Mouse (Mus musculus): ENCODE results near the gene Gadl1.
"Not testable (repeated sequence)": the region's sequence is repeated elsewhere in the genome, so short reads cannot be mapped to it uniquely, and the experiment has no call there.

Gadl1 gene

DNA sequence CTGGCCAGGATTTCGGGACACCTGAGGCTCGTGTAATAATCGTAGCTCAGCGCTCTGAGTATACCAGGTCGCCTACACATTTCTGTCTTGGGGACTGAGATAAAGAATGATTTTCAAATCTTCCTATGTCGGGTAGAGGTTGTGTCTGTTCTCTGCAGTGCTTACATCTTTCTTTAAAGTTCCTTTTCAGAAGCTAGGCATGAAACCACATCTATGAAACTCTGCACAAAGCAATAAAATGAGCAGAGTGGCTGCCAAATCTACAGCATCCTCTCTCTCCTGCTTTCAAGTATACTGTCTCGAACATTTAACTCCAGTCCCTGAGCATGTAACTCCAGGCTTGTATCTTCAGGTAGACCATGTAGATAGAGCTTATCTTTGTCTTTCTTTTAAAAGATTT lies 109.3 kb downstream of the Gadl1 start:
- in situ Hi-C loops (cut with MboI, MseI) = no loop called here

DNA sequence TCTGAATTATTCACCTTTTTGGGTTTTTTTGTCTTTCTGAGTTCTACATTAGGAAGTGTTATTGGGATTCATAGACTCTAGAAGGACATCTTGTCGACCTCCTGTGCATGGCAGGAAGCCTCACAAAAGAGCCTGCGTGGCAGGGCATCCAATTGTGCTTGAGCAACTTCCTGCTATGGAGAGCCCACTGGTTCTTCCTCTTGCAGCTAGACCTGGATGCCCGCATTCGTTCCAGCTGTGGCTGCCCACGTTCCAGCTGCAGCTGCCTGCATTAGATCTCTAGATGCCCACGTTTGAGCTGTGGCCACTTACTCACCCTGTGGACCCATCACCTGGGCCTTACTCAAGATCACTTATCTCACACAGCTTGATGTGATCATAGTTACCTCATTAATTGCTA lies 116.1 kb downstream of the Gadl1 start:
- in situ Hi-C loops (cut with MboI, MseI) = no loop called here

DNA sequence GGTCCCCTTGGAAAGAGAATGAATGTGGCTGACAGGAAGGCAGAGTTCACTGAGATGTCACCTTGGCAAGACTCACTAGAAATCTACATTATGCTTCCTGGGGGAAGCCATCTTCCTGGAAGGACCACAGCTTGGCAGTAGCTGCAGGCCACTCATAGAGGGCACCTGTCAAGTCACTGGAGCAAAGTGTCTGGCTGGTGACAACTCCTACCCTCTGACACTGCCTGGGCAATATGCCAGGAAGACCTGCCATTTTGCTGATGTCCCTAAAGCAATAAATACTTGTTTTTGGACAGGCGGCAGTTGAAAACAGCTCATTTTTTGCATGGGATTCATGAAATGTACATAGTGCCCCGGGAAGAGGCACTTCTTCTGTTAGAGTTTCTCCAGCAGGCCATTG lies 119.8 kb downstream of the Gadl1 start:
- in situ Hi-C loops (cut with MboI, MseI) = no loop called here

DNA sequence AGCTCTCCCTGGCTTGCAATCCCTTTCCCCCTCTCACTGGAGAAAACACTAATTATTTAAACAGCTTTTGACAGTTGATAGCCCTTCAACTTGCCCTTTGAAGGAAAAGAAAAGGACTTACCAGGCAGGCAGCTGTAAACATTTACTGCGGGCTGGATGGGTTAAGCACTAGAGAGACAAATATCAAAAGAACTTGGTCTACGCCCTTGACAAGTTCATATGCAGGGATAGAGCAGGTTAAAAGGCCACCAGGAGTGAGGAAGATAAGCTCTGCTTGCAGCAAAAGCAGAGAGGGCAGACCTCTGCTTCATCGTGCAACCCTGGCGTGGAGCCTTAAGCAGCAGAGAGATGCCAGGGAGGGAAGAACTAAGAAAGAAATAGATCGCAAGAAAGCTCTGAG lies 123.5 kb downstream of the Gadl1 start:
- in situ Hi-C loops (cut with MboI, MseI) = loop anchor here (5.0 kb wide), 1 partner anchor 320 kb away; no protein-coding TSS in a partner anchor

DNA sequence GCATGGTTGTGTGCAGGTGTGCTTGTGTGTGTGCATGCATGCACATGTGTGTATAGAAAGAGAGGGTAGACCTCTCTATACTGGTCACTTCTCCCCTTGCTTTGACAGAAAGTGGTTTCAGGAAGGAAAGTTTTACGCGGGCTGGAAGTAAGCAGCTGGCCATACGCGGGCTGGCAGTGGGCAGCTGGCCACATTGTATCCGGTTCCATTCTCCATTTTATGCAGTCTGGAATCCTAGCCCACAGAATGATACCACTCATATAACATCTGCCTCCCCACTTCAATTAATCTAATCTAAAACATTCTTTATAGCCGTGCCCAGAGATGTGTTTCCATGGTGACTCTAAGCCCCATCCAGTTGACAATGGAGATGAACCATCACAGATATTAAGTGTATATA lies 129.0 kb downstream of the Gadl1 start:
- in situ Hi-C loops (cut with MboI, MseI) = no loop called here

DNA sequence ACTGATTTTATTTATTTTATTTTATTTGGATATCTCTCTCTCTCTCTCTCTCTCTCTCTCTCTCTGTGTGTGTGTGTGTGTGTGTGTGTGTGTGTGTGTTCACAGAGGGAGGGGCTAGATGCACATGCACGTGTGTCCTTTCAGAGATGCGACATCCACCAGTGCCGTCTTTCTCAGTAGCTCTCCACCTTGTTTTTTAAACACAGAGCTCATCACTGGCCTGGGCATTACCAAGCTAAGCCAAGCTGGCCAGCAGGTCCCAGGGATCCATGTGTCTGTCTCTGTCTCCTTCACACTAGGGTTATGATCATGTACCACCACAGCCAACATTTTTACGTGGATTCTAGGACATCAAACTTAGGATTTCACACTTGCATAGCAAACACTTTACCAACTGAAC lies 130.7 kb downstream of the Gadl1 start:
- in situ Hi-C loops (cut with MboI, MseI) = no loop called here

DNA sequence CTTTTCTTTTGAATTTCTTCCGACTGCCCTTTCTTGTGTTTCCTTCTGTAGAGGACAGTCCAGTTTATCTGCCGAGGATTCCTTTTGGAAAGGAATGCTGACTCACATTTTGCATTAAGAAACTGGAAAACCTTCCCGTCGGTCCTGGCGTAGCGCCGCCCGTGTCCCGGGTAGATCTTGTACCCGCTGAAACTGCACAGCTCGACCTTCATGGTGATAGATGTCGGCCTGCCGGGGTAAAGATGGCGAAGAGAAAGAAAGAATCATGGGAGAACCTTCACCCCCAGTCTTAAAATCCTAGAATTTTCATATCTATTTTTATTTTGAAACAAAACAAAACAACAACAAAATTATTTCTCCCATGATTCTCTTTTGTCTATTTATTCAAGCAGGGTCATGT lies 131.6 kb downstream of the Gadl1 start:
- in situ Hi-C loops (cut with MboI, MseI) = not testable (repeated sequence)

DNA sequence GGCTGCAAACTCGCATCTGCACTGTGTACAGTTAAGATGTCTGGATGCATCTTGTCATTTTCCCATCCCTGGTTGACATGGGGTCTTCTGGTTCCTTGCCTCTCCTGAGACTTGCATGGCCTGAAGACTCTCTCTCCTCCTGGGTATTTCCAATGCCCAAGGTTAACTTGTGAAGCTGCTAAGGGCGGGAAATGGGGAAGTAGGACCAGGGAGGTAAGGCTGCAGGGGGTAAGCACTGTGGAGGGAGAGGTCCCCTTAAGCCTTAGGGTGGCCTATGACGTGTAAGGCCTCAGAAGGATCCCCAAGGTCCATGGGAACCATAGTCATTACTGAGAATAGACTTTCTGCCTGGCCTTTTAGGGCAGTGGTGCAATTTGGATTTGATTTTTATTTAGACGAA lies 132.1 kb downstream of the Gadl1 start:
- in situ Hi-C loops (cut with MboI, MseI) = no loop called here

DNA sequence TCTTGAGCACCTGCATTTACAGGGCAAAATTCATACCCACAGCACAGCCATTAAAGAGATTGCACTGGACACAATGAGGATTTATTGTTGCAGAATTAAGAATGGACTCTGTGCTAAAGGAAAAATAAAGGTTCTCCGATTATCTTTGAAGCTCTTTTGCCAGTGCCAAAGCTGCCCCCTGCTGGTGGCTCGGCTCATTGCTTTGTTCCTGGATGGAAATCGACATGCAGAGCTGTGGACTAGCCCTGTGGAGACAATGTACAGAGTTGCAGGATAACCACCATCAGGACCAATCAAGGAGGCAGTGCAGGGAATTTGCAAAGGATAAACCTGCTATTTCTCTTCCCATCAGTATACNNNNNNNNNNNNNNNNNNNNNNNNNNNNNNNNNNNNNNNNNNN lies 132.5 kb downstream of the Gadl1 start:
- in situ Hi-C loops (cut with MboI, MseI) = no loop called here

DNA sequence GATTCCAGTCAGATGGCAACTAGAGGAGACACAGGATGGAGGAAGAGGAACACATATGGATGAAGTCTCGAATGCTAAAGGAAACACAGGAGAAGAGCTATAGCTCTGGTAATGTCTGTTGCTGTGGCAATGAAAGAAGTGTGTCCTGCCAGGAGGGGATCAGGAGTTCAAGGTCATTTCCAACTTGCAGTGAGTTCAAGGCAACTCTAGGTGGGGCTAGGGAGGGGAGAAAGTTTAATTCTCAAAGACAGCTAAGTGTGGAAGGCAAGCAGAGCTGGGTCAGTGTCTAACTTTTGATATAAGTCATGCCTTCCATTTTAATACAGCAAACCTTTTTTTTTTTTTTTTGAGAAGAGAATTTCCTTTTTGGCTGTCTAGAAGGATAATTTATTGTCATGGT lies 140.7 kb downstream of the Gadl1 start:
- in situ Hi-C loops (cut with MboI, MseI) = loop anchor here (5.0 to 25.0 kb wide), 2 partner anchors 183 to 487 kb away; no protein-coding TSS in a partner anchor

DNA sequence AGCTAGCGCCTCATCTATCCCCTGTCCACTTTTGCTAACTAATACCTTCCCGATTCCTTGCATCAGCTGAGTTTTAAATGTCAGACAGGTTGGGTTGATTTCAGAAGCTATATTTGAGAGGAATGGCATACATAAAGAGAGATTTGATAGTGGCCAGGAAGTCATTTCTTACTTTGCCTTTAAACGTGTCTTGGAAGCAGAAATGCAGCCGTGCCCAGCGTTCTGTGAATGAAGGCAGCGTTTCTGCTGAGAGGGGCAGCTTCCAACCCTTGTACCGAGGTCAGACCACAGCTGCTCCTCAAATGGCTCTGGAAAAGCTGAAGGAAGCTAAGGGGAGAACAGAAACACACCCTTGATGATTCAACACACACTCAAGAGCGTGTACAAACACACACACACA lies 144.7 kb downstream of the Gadl1 start:
- in situ Hi-C loops (cut with MboI, MseI) = loop anchor here (25.0 kb wide), 1 partner anchor 483 kb away; no protein-coding TSS in a partner anchor

DNA sequence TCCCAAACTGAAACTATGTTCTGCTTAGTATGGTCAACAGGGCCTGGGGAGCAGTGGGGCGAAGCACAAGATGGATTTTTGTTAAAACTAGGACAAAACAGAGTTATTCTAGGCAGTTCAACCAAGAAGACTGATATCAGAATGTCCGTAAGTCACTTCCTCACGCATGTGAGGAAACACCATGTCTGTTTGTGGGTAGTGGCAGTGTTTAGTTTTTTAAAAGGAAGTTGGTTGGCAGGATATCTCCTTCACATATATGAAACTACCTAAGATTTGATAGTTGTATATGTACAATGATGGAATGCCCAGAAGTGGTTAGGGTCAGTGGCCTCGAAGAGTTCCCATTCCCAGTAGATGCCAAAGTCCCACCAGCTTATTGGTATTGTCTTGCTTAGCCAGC lies 149.2 kb downstream of the Gadl1 start:
- in situ Hi-C loops (cut with MboI, MseI) = loop anchor here (25.0 kb wide), 1 partner anchor 479 kb away; no protein-coding TSS in a partner anchor

DNA sequence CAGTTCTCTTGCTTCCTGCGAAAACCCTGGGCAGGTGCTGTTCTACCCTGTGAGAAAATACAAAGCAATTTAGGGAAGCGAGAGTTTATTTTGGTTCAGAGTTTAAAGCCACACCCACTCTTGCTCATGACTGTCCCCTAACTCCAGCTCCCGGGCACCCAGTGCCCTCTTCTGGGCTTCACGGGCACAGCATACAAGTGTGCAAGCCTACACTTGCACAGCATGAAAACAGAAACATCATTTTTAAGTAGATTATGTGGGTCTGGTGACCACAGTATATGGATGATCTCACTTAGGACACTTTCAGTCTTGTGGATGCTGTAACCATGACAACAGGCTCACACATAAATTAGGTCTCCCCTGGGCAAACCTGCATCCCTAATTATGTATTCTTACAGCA lies 149.9 kb downstream of the Gadl1 start:
- in situ Hi-C loops (cut with MboI, MseI) = loop anchor here (25.0 kb wide), 1 partner anchor 478 kb away; no protein-coding TSS in a partner anchor

DNA sequence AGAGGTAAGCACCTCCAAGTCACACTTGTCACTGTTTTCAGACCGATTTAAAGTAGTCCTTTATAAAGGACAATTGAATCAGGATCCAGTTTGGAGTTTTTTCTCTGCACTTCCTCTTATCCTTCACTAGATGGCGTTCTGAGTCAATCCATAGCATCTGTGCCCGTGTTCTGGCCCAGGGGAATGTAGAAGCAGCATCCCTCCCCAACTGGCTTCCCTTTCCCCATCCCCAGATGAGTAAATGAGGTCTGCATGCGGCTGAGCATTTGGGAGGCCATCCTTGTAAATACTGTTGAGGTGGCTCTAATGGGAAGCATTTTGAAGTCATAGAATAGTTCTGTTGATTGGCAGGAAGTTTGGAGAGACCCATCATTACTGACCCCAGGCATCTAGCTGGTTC lies 151.4 kb downstream of the Gadl1 start:
- in situ Hi-C loops (cut with MboI, MseI) = loop anchor here (25.0 kb wide), 1 partner anchor 477 kb away; no protein-coding TSS in a partner anchor

DNA sequence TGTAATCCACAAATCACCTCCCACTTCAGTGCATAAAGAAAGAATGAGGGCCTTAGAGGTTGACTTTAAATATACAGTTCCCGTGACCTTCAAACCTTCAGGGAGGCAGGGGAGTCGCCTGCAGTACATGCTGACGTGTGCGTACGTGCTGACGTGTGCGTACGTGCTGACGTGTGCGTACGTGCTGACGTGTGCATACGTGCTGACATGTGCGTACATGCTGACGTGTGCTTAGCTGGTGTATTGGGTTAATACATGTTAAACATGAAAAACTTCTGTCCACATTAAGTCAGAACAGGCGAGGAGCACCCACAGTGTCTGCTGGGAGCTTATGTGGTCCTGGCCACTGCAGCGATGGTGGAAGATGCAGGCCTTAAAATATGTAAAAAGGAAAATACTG lies 155.5 kb downstream of the Gadl1 start:
- in situ Hi-C loops (cut with MboI, MseI) = loop anchor here (25.0 kb wide), 1 partner anchor 473 kb away; no protein-coding TSS in a partner anchor

DNA sequence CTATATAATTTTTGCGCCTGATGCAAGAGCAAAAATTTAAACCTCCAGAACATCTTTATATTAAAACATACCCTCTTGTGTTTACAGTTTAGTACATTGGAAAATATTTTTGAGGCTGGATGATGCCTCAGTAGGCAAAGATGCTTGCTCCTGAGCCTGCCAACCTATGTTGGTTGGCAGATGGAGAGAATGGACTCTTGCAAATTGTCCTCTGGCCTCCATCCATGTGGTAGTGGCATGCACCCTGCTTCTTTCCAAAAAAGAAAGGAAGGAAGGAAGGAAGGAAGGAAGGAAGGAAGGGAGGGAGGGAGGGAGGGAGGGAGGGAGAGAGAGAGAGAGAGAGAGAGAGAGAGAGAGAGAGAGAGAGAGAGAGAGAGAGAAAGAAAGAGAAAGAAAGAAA lies 162.3 kb downstream of the Gadl1 start:
- in situ Hi-C loops (cut with MboI, MseI) = loop anchor here (25.0 kb wide), 1 partner anchor 466 kb away; no protein-coding TSS in a partner anchor

DNA sequence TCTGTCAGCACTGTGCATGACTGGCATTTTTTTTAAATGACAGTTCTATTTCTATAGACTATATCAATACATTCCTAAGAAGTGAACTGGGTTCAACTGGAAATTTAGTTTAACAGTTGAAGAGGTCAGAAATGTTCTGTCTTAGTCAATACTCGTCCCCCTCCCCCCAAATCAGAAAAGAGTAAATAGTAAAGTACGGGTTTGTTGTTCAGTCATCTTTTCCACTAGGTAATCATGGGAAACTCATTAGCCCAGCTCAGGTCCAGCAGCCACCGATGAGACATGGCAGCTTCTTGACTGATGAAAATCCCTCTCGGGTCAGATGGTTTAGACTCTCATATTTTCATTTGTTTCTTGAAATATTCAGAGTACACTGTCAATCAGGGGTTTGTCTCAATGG lies 166.9 kb downstream of the Gadl1 start:
- in situ Hi-C loops (cut with MboI, MseI) = no loop called here

DNA sequence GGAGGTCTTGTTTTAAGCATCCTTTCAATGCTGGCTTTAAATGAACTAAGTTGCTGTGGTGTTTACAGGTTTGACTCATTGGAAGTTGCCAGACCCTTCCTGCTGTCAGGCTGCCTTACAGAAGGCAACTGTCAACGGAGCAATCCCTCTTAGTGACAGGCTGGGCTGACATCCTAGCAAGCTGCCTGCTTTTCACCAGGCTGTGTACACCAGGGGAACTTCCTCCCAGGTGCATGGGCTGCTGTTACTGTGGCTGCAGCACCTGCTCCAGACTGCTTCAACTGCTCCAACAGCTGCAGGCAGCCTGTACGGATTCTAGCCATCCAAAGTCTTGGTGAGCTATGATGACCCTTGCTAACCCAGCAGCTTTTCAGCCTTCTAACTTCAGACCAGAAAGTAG lies 167.7 kb downstream of the Gadl1 start:
- in situ Hi-C loops (cut with MboI, MseI) = no loop called here

DNA sequence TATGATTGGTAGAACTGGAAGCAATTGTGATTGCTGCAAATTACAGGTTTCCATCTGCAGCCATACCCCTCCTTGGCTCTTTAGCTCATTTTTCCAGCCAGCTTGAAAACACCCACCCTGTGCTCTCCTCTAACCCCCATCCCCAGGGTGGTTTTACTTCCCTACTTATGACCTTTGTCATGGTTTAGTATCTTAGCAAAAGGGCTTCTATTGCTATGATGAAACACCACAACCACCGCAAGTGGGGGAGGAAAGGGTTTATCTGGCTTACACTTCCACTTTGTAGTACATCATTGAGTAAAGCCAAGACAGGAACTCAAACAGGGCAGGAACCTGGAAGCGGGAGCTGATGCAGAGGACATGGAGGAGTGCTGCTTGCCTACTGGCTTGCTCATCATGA lies 168.2 kb downstream of the Gadl1 start:
- in situ Hi-C loops (cut with MboI, MseI) = no loop called here

DNA sequence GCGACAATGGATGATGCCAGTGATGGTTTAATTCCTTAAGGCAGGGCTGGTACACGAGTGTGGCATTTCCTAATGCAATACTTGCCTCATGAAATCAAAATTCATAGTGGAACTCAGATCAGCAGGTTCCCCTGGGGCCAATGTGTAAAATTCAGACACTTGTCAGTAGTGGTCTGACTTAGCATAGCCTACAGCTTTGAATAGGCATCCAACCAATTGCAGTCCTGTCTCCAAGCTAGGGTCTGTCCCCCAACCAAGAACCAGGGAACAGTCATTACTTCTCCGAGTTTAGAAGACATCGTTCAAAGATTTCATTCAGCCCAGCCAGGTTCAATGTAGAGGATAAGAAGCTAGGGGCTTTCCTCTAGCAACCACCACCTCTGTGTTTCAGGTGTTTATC lies 172.5 kb downstream of the Gadl1 start:
- in situ Hi-C loops (cut with MboI, MseI) = no loop called here

DNA sequence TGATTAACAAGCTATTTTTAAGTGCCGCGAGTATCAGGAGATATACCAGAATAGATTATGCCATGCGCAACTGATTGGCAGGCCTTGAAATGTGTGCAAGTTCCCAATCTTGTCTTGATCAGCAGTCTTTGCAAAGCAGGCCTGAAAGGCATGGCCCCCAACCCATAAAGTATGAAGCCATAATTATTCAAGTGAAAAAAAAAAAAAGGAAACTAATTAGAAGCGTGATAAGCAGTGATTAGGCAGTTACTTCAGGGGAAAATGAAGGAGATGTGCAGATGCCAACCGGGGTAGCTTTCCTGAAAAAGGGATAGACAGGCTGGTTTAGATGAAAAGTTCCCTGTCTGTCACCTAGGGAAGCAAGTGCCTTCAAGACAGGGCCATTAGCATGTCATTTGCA lies 174.0 kb downstream of the Gadl1 start:
- in situ Hi-C loops (cut with MboI, MseI) = no loop called here

DNA sequence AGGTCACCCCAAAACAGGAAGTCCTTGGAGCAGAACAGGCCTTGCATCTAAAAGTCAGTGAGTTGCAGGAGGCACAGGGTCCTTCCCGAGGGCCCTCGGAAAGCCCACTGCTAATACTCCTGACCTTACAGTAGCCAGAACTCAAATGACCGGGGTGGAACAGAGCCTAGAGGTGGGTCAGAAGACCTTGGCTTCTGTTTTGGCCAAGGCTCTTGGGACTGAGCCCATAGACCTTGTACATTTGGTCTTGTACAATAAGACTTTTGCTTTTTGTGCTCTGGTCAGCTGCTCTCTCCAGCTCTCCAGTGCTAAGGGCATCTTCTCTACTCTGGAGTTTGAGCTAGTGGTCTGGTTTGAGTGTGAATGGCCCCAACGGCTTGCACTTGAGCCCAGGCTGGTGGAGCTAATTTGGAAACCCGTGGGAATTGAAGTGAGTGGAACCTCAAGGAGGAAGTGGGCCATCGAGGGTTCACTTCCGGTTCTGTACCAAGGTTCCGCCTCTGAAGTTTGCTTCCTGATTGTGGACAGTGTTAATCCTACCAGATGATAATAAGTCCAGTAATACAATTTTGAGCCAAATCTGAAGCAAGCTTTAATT lies 174.6 kb downstream of the Gadl1 start:
- in situ Hi-C loops (cut with MboI, MseI) = no loop called here

DNA sequence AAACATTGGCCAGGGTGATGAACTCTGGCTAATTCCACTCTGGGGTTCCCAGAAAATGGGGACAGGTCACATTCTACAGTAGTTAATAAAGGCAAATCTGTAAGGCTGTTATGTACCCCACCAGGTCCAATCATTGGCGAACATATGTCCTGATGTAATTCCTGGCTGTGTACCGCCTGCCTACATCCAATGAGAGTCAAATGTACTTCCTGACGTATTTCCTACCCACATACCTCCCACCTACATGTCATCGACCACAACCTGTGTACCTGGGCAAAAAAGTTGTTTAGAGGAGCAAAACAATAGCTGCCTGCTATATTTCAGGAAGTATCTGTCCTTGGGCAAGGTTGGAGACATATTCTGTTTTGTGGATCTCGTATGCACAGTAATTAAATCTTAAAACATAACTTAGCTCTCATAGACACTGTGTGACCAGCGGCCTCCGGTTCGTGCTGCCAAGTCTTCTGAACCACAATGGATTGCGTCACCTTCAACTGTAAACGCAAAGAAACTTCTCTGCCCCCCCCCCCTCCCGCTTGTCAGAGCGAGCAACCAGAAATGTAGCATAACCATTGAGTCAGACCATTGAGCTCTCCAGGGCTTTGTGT lies 175.2 kb downstream of the Gadl1 start:
- in situ Hi-C loops (cut with MboI, MseI) = no loop called here
